Mouse (Mus musculus): ENCODE results near the gene Myo1a.
"Not testable (repeated sequence)": the region's sequence is repeated elsewhere in the genome, so short reads cannot be mapped to it uniquely, and the experiment has no call there.

Gene Myo1a

DNA sequence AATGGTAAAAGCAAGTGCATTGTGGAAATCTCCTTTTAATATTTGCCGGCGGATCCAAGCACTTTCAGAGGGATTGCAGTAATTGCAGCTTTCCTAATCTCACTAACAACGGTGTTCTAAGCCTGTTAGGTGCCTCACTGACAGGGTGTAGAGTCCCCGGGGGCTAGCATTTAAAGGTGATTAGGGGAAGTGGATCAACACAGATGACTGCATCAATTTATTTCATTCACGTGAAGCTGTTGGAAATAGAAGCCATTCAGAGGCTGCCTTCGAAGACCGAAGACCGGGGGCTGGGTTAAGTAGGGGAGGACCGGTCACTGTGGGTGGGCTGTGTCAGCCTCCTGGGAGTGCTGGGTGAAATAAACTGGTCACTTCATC, 26.0 kb downstream of the Myo1a start:
- no peak for DNase-seq

- DNase-seq: no peak
Measured at GRCm38 (mm10) chr10:127731397-127731796, 26.4 kb downstream of the Myo1a start.

GRCm38 (mm10) chr10:127734434-127734833, 29.5 kb downstream of the Myo1a start:
- DNase-seq: no peak

GRCm38 (mm10) chr10:127736266-127736665, 31.3 kb downstream of the Myo1a start:
- DNase-seq: no peak

DNA sequence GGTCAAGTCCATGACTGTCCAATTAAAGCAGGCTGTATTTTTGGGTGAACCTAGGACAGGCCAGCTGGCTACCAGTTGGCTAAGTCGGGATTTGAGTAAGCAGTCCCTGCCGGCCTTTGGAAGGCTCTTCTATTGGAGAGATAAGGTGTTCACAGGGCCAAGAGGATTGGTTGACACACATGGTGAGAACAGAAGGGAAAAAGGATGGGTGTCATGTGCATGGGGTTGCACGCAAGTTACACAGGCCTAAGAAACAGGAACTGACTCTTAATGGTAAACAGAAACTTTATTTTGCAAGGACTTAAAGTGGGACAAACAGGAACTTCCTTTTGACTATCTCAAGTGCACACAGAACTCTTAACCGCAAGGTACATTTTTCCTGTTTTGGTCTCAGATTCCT, 31.9 kb downstream of the Myo1a start:
- peak; percentile 48 to 56 for DNase-seq

DNA sequence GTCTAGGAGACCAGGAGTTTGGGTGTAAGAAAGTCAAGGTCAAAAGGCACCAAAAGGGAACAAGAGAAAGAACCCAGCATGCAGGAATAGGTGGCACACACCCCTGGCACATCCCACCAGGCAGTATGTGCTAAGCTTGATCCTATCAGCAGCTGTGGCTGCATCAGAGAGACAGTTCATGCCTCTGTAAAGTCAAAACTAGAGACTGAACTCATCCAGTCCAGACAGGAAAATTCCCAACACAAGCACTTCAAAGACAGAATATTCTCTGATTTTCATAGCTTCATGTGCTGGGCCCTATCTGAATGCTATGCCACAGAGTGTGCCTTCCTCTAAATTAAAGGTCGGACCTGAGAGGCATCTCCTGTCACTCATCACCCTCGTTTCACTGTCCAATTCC, 32.6 kb downstream of the Myo1a start:
- DNase-seq: no peak

DNA sequence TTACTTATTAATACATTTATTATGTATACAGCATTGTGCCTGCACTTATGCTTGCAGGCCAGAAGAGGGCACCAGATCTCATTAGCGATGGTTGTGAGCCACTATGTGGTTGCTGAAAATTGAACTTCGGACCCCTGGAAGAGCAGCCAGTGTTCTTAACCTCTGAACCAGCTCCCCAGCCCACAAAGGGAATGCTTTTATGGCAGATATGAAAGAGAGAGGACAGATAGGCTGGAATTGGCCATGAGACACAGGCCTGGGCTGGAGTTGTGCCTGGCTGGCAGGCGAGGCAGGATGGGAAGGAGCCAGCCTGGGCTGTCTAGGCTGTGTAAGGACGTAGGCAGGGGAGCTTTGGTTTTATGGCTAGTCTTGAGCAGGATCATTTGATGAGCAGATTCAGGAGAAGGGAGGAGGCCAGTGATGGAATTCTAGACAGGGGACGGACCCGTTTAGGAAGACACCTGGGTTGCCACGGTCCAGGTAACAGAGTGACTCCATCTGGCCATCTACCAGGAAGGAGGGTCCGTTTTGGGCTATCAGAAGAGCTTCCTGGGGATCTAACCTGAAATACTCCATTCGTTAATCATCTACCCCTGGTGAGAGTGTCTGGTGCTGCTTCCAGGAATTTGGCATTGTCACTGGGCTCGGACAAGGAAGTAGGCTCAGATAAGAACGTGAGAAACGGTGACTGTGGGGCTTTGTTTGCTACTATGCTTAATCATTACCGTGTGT, 33.3 kb downstream of the Myo1a start:
- DNase-seq: peak; percentile 20 to 46

GRCm38 (mm10) chr10:127739083-127739660, 34.2 kb downstream of the Myo1a start, which contains the start of gene Zbtb39:
Zbtb39 (plus strand) TSS chr10:127739538.
- DNase-seq: peak; percentile 77 to 83

DNA sequence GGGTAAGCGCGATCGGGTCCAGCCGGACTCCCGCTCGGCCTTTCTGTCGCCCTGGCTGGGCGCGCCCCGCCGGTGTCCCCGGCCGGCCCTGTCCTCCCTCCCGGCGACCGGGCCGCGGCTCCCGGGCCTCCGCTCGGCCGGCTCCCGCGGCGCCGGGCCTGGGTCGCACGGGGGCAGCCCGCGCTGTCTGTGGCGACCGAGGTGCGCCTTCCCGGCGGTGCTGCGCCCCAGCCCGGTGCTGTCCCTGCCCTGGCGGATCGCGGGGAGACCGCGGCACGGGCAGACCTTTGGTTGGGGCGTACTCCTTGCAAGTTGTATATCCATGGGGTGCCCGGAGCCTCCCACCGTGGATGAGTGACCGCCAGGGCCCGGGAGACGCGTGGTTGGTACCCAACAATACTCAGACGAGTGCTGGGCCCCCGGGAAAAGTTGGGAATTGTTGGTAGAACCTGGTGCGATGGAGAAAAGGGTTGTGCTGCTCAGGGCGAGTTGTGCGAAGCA, 34.7 kb downstream of the Myo1a start:
- DNase-seq: peak; percentile 23 to 35

- DNase-seq: peak; percentile 32 to 56
Measured at GRCm38 (mm10) chr10:127744661-127745060, 39.7 kb downstream of the Myo1a start.

- DNase-seq: no peak
Measured at GRCm38 (mm10) chr10:127745886-127746285, 40.9 kb downstream of the Myo1a start.

DNA sequence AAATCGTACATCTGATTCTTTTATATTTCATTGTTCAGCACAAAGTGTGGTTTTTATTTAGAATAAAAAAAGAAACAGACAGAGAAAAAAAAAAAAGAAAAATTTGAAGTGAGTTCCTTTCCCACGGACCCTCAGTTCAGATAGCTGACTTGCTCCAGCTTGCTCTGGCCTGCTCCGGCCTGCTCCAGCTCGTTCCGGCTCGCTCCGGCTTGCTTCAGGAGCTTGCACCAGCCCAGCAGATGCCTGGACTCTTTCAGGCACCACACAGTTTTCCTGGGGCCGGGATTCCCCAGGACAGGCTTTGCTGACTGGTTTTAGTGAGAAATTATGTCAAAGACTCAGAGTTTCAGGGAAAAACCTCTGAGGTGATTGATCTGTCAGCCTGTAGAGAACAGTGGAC, 42.3 kb downstream of the Myo1a start:
- DNase-seq: no peak

DNA sequence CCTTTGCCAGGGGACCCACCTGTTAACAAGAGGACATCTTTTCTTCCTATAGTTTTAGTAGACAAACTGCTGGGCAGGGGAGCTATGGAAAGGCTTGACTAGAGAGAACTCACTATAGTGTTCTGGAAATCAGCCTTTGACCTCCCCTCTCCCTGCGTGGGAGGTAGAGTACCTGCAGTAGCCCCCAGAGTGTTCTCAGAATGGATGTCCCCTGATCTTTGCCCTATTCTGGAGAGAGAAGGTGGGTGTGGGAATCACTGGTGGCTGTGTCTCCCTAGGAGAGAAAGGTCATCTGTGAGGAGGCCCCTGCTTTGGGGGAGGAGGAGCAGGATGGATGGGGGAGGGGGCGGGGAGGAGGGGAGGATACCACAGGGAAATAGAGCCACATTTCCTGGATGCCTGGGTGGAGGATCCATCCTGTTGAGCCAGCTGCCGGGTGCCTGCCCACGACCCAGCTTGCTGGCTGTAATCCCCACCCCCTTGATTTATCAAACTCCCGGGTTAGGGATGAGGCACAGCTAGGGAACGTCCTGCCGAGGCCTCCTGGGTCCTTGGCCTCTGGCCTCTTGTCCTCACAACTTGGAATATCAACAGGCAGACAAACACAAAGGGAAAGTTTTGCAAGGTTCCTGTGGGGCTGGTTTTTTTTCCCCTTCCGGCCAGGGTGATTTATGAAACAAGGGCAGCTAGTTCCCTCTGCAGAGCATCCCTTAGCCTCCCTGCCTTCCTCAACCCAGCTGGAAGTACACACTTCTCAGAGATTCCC, 44.1 kb downstream of the Myo1a start:
- peak; percentile 45 to 59 for DNase-seq

DNA sequence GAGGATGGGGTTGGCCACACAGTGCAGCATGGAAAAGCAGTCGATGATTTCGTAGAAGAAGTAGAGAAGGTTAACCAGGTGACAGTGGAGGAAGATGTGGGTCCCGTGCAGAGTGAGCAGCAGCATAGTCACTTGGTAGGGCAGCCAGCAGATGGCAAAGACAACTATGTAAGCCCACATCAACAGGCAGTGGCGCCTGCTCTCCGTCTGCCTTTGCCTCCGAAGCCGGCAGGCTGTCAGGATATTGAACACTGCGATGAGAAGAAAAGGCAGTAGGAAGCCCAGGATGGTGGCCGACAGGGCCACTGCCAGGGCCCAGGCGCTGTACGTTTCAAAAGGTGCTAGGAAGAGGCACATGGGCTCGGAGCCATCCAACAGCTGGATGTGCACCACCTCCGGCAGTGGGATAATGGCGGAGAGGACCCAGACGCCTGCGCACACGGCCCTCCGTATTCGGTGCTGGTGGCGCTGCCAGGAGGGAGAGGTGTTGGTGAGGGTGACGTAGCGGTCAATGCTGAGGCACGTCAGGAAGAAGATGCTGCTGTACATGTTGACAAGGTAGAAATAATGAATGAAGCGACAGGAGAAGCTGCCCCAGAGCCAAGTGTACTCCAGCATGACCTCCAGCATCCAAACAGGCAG, 45.3 kb downstream of the Myo1a start:
- DNase-seq: no peak

DNA sequence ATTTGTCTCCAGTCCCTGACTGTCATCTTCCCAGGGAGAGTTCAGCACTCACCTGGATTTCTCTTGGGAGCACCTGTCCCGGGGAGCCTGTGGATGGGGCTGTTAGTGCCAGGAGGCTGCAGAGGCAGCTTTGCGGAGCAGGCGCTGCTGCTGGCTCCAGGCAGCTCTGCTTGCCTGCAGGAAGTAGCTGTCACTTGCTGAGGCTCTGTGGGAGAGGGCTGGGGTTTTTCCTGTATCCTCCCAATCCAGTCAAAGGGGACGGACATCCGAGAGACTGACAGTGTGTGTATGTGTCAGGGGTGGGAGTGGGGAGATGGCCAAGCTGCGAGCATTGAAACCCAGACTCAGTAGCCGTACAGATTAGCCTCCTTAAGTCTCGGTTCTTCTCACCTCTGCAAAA, 46.6 kb downstream of the Myo1a start, which contains the start of gene Gpr182:
Gene Gpr182 (minus strand): TSS at position 185 of the 400 bp plus-strand sequence.
- peak; percentile 50 to 69 for DNase-seq

- peak in 1 of 2 experiments; percentile 48 for DNase-seq
Measured at GRCm38 (mm10) chr10:127754566-127755166, 49.7 kb downstream of the Myo1a start.

DNA sequence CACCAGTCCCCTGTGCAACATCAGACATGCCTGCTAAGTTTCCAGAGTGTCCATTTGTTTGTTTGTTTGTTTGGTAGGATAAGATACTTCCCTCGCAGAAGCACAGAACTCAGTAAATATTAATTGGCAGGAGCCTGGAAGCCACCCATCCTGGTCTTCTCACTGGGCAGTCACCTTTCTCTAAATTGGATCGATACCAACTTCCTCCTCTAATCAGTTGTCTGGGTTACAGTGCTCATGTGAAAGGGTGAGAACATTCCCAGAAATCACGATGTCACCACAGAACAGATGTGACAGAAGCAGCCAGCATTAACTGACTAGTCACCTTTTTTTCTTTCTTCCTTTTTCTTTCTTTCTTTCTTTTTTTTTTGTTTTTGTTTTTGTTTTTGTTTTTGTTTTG, 50.3 kb downstream of the Myo1a start:
- peak in 1 of 2 experiments; percentile 9 for DNase-seq

- peak; percentile 66 to 71 for DNase-seq
Measured at GRCm38 (mm10) chr10:127755770-127756468, 50.9 kb downstream of the Myo1a start.

- DNase-seq: no peak
Measured at GRCm38 (mm10) chr10:127759181-127760110, 54.5 kb downstream of the Myo1a start, which contains the start of the genes Rdh1 and Rdh16f1. Rdh1 (plus strand) TSS chr10:127759721. Rdh16f1 (plus strand) TSS chr10:127759787.

DNA sequence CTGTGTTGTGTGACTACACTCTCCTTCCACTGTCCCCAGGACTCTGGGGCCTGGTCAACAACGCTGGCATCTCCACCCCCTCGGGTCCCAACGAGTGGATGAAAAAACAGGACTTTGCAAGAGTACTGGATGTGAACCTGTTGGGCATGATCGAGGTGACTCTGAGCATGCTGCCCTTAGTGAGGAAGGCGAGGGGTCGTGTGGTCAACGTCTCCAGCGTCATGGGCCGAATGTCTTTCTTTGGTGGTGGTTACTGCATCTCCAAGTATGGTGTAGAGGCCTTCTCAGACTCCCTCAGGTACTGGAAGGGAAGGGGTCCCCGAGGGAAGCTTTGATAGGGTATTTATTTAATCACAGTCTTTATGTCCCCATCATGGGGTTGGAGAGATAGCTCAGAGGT, 58.0 kb downstream of the Myo1a start:
- DNase-seq: not testable (repeated sequence)
